Mouse (Mus musculus) adrenal gland, adult (tissue): ENCODE measurements around the gene Celf2.

Experiments
- DNase-seq, 2 experiments: peaks; one replicate each; pipeline ENCODE4 v3.0.0; 2022 to 2023; ENCODE audit warnings: low spot score in 1 of 2; ENCODE audit not compliant: inconsistent age in 2 of 2

Gene Celf2

GRCm38 (mm10) chr2:6939143-6939542 lies 570.2 kb downstream of the Celf2 start:
- no peak for DNase-seq

GRCm38 (mm10) chr2:6933130-6933529 lies 576.2 kb downstream of the Celf2 start:
- no peak for DNase-seq

GRCm38 (mm10) chr2:6927693-6928360 lies 581.5 kb downstream of the Celf2 start:
- DNase-seq, result no peak

GRCm38 (mm10) chr2:6925505-6925904 lies 583.9 kb downstream of the Celf2 start:
- DNase-seq, result no peak

GRCm38 (mm10) chr2:6923738-6924474 lies 585.5 kb downstream of the Celf2 start:
- no peak for DNase-seq

GRCm38 (mm10) chr2:6915386-6915785 lies 594.0 kb downstream of the Celf2 start:
- no peak for DNase-seq

- no peak for DNase-seq
Measured at GRCm38 (mm10) chr2:6913315-6913714, 596.0 kb downstream of the Celf2 start.

GRCm38 (mm10) chr2:6911932-6912331 lies 597.4 kb downstream of the Celf2 start:
- DNase-seq, result no peak

GRCm38 (mm10) chr2:6909921-6910320 lies 599.4 kb downstream of the Celf2 start:
- no peak for DNase-seq

- DNase-seq, result no peak
Measured at GRCm38 (mm10) chr2:6904411-6904810, 605.0 kb downstream of the Celf2 start.

- no peak for DNase-seq
Measured at GRCm38 (mm10) chr2:6903251-6903763, 606.1 kb downstream of the Celf2 start.

GRCm38 (mm10) chr2:6896896-6897295 lies 612.5 kb downstream of the Celf2 start:
- no peak for DNase-seq

GRCm38 (mm10) chr2:6893597-6893996 lies 615.8 kb downstream of the Celf2 start:
- no peak for DNase-seq

- no peak for DNase-seq
Measured at GRCm38 (mm10) chr2:6893095-6893494, 616.3 kb downstream of the Celf2 start.

GRCm38 (mm10) chr2:6884796-6885711 lies 624.3 kb downstream of the Celf2 start:
- DNase-seq, result no peak

- DNase-seq, result no peak
Measured at GRCm38 (mm10) chr2:6883996-6884795, 625.2 kb downstream of the Celf2 start.

GRCm38 (mm10) chr2:6882236-6882885 lies 627.0 kb downstream of the Celf2 start:
- no peak for DNase-seq

- no peak for DNase-seq
Measured at GRCm38 (mm10) chr2:6880941-6881575, 628.3 kb downstream of the Celf2 start.

- no peak for DNase-seq
Measured at GRCm38 (mm10) chr2:6877094-6877493, 632.3 kb downstream of the Celf2 start.

- no peak for DNase-seq
Measured at GRCm38 (mm10) chr2:6876547-6876946, 632.8 kb downstream of the Celf2 start.
